Mouse (Mus musculus): ENCODE data around the gene Ms4a10. TPM values are rescaled to one million over a fixed set of nuclear protein-coding genes. Genes with fewer than 3 reads are reported as not detected.
A peak's percentile ranks its signal among the peaks of the same experiment; 100 is the strongest.

The Ms4a10 gene
- polyA plus RNA-seq, 1 experiment from 2014 or later, result not detected

DNA sequence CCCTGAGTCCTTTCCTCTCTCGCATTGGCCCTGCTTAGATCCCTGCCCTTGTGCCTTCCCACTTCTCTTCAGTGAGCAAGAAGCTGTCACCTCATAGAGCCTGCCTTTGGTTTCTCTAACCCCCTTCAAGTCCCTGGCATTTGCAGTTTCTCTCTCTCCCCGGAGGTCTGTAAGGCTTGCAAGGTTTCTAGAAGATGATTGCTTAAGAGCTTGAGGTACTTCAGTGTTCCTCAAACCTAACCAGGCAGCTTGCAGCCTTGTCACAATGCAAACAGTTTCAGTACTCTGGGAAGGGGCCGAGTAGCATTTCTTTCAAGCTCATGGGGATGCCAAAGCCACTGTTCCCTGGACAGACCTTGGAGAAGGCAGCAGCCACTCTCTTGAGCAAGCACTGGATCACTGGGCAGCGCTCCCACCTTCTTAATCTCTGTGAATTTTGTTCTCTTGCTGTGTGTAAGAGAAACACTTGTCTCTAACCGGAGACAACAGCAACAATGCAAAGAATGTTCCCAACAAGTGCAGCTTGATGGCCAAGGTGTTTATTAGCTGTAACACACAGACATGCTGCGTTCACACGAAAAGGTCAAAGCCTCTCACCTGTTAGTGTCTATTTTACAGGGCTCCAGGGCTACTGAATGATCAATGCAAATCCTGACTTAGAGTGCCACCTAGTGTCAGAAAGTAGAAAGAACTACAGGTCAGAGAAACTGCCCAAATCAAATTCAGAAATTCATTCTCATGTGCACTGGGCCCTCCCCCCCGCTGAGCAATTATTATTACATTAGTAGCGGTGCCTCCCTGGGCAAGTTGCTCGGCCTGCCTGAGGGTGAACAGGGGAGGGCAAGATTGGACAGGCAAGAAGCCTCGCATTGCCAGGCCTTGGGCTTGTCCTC lies 15.1 kb downstream of the Ms4a10 start:
- Histone ChIP-seq H3K36me3 (ENCODE audit: control insufficient read depth, insufficient read depth, low read length) (no peaks in the 10 kb centered on the region), H3K9me3 (ENCODE audit: control insufficient read depth, low read length) (no peaks in the 10 kb centered on the region), H3K4me1 (ENCODE audit: control insufficient read depth in 2 of 2, insufficient read depth in 2 of 2, low read length in 2 of 2) (peaks cover 0 to 2% of the 10 kb centered on the region in 2 experiments; a peak in 1 of 4 replicates), H3K27me3 (ENCODE audit: control insufficient read depth, insufficient read depth, low read length) (no peaks in the 10 kb centered on the region), H3K27ac (replicated peaks in 1 of 2; ENCODE audit: control insufficient read depth in 1 of 2, insufficient read depth in 1 of 2, low read depth in 2 of 2, low read length in 2 of 2) (no peak overlapping the region), H3K4me2 (ENCODE audit: low read length) (no peak overlapping the region), H3K9ac (ENCODE audit: low read length) (no peak overlapping the region), H3K4me3 (ENCODE audit: control insufficient read depth in 1 of 2, insufficient read depth in 1 of 2, low read depth in 1 of 2, low read length in 2 of 2) (no peak overlapping the region)
- WGBS, result 30% methylated on average over 11 of the region's 11 CpGs
- no peak for ATAC-seq (ENCODE audit: insufficient number of reproducible peaks, insufficient read depth, low FRiP score, low read depth)

DNA sequence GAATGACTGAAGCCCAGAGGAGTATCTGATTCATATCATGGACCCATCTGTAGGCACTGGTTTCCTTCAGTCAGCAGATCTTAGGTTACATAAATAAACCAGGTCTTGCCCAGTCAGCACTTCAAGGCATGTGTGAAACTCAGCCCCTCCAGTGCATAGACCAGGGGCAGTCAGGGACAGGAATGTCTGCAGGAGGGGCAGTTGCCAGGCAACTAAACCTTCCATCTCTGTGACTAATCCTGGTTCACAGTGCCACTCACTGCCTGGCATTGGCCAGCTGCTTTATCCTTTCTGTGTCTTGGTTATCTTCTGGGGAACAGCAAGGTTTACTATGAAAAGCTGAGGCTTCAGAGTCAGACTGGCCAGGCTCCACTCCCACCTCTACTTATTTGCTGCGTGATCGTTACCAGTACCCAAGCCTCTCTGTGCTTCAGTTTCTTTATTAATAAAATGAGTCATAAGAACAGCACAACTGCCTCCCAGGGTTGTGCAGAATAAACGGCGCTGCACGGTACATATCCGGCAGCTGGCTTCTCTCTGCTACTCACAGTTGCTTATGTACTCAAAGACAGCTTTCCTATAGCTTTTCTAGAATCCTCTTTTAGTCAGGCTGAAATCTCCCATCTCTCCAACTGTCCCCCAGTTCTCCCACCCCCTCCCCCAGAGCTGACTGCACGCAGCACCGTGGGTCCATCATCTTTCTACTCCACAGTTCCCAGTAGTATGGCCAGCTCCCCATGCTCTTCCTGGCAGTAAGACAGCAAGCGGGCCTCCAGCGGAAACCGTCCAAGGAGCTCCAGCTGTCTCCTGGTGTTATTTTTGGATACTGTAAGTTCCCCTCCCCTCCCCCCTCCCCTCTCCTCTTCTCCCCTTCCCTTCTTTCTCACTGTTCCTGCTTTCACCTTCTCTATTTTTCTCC lies 22.2 kb downstream of the Ms4a10 start:
- peaks cover 23 to 34% of the 10 kb centered on the region in 2 experiments for H3K4me1 ChIP-seq (ENCODE audit: control insufficient read depth in 2 of 2, insufficient read depth in 2 of 2, low read length in 2 of 2)
- H3K9me3 ChIP-seq (ENCODE audit: control insufficient read depth, low read length), result no peaks in the 10 kb centered on the region
- 20% methylated on average over 11 of the region's 11 CpGs for WGBS
- H3K27me3 ChIP-seq (ENCODE audit: control insufficient read depth, insufficient read depth, low read length), result no peaks in the 10 kb centered on the region
- H3K4me2 ChIP-seq (ENCODE audit: low read length), result peak overlapping the region; percentile 44
- H3K9ac ChIP-seq (ENCODE audit: low read length), result peak overlapping the region; percentile 38; the same call in 1 of the 2 replicates
- no peak overlapping the region for H3K4me3 ChIP-seq (ENCODE audit: control insufficient read depth in 1 of 2, insufficient read depth in 1 of 2, low read depth in 1 of 2, low read length in 2 of 2)
- H3K36me3 ChIP-seq (ENCODE audit: control insufficient read depth, insufficient read depth, low read length), result no peaks in the 10 kb centered on the region
- H3K27ac ChIP-seq (replicated peaks in 1 of 2; ENCODE audit: control insufficient read depth in 1 of 2, insufficient read depth in 1 of 2, low read depth in 2 of 2, low read length in 2 of 2), result peak overlapping the region; percentile 63 to 80
- ATAC-seq (ENCODE audit: insufficient number of reproducible peaks, insufficient read depth, low FRiP score, low read depth), result peak; percentile 71

DNA sequence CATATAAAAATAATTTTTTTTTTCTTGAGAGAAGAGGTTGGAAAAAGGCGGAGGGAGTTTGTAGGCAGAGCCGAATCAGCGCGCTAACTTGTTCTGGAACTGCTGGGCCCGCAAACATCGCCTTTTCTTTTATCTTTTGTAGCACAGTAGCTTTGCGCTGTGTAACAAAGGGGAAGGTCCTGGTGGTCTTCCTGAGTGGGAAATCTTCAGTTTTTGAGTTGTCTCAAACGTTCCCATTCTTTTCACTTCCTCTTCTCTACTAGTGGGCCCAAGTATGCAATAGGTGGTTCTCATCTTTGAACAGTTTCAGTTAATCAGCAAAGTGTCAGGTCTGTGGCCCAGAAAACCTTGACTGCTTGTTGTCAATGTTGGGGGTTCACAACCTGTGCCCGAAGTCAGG lies 24.9 kb downstream of the Ms4a10 start:
- WGBS, result 29% methylated on average over 9 of the region's 9 CpGs
- H3K36me3 ChIP-seq (ENCODE audit: control insufficient read depth, insufficient read depth, low read length), result peaks cover 17% of the 10 kb centered on the region
- peak overlapping the region; percentile 25 to 73 for H3K4me3 ChIP-seq (ENCODE audit: control insufficient read depth in 1 of 2, insufficient read depth in 1 of 2, low read depth in 1 of 2, low read length in 2 of 2)
- H3K9me3 ChIP-seq (ENCODE audit: control insufficient read depth, low read length), result no peaks in the 10 kb centered on the region
- H3K4me1 ChIP-seq (ENCODE audit: control insufficient read depth in 2 of 2, insufficient read depth in 2 of 2, low read length in 2 of 2), result peaks cover 23 to 40% of the 10 kb centered on the region in 2 experiments
- no peak for ATAC-seq (ENCODE audit: insufficient number of reproducible peaks, insufficient read depth, low FRiP score, low read depth)
- no peaks in the 10 kb centered on the region for H3K27me3 ChIP-seq (ENCODE audit: control insufficient read depth, insufficient read depth, low read length)
- peak overlapping the region; percentile 69 for H3K9ac ChIP-seq (ENCODE audit: low read length)
- H3K4me2 ChIP-seq (ENCODE audit: low read length), result peak overlapping the region; percentile 99
- H3K27ac ChIP-seq (replicated peaks in 1 of 2; ENCODE audit: control insufficient read depth in 1 of 2, insufficient read depth in 1 of 2, low read depth in 2 of 2, low read length in 2 of 2), result peak overlapping the region; percentile 10 to 39; a peak in 2 of 4 replicates

DNA sequence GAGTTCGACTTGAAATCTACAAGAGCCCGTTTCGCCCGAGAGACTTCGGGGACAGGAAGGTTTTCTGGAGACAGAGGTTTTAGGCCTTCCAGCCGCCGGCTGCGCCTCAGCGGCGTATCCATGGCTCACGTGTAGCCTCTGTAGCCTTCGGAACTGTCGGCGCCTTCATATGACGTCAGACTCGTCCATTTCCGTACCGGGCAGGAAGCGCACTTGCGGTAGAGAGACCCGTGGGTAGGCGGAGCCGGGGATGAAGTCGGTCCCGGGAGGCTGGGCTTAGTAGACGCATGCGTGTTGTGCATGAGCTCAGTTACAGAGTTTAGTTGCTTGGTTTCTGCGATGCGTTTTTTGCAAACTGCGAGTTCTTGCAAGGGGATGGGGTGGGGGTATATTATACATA lies 25.4 kb downstream of the Ms4a10 start, which contains the start of gene Ccdc86:
Gene Ccdc86, minus strand, starts transcription at position 155 of the 400 bp plus-strand sequence.
- Histone ChIP-seq H3K36me3 (ENCODE audit: control insufficient read depth, insufficient read depth, low read length) (peaks cover 21% of the 10 kb centered on the region), H3K27ac (replicated peaks in 1 of 2; ENCODE audit: control insufficient read depth in 1 of 2, insufficient read depth in 1 of 2, low read depth in 2 of 2, low read length in 2 of 2) (peak within 1 kb of the TSS; percentile 14 to 39; a peak in 2 of 4 replicates), H3K9me3 (ENCODE audit: control insufficient read depth, low read length) (no peaks in the 10 kb centered on the region), H3K9ac (ENCODE audit: low read length) (peak within 1 kb of the TSS; percentile 86), H3K4me2 (ENCODE audit: low read length) (peak within 1 kb of the TSS; percentile 99), H3K4me3 (ENCODE audit: control insufficient read depth in 1 of 2, insufficient read depth in 1 of 2, low read depth in 1 of 2, low read length in 2 of 2) (peak within 1 kb of the TSS; percentile 73 to 84), H3K27me3 (ENCODE audit: control insufficient read depth, insufficient read depth, low read length) (no peaks in the 10 kb centered on the region), H3K4me1 (ENCODE audit: control insufficient read depth in 2 of 2, insufficient read depth in 2 of 2, low read length in 2 of 2) (peaks cover 23 to 40% of the 10 kb centered on the region in 2 experiments)
- under 1% methylated on average over 30 of the region's 30 CpGs for WGBS
- peak; percentile 93 for ATAC-seq (ENCODE audit: insufficient number of reproducible peaks, insufficient read depth, low FRiP score, low read depth)

DNA sequence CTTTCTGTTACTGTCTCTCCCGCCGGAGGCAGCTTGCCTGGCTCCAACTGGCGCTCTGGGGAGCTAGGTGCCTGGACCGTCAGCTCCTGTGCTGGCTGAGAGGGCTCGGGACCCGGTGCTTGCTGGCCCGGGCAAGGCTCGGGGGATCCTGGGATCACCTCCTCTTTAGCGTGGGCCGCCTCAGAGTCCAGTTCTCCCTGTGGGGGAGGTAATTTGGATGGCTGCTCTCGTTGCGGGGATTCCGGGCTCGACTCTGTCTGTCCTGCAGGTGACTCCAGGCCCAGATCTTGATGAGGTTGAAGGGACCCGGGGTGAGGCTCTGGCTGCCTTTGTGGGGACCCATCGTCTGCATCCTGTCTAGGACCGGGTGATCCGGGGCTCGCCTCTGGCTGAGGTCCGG lies 26.1 kb downstream of the Ms4a10 start:
- Histone ChIP-seq H3K4me1 (ENCODE audit: control insufficient read depth in 2 of 2, insufficient read depth in 2 of 2, low read length in 2 of 2) (peaks cover 23 to 40% of the 10 kb centered on the region in 2 experiments), H3K9me3 (ENCODE audit: control insufficient read depth, low read length) (no peaks in the 10 kb centered on the region)
- ATAC-seq (ENCODE audit: insufficient number of reproducible peaks, insufficient read depth, low FRiP score, low read depth), result no peak

DNA sequence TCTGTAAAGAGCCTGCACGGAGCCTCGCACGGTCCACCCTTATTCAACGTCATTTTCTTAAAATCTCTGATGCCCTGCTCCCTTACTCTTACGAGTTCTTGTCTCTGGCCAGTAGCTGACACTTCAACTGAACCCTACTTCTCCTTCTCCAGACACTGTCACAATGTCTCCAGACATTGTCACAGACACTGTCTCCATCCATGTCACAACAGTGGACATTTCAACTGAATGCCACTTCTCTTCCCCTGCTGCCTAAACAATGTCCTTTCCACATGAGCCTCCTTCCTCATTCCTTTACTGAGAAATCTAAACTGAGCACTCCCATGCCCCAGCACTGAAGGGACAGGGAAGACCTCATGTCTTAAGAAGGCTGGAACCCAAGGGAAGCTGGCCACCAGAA lies 27.3 kb downstream of the Ms4a10 start:
- peak overlapping the region in 1 of 2 experiments; percentile 73; a peak in 2 of 4 replicates for H3K4me3 ChIP-seq (ENCODE audit: control insufficient read depth in 1 of 2, insufficient read depth in 1 of 2, low read depth in 1 of 2, low read length in 2 of 2)
- WGBS, result 85% methylated on average over 5 of the region's 5 CpGs
- H3K9me3 ChIP-seq (ENCODE audit: control insufficient read depth, low read length), result no peaks in the 10 kb centered on the region
- H3K9ac ChIP-seq (ENCODE audit: low read length), result peak overlapping the region; percentile 86
- no peak for ATAC-seq (ENCODE audit: insufficient number of reproducible peaks, insufficient read depth, low FRiP score, low read depth)
- H3K36me3 ChIP-seq (ENCODE audit: control insufficient read depth, insufficient read depth, low read length), result peaks cover 40% of the 10 kb centered on the region
- no peaks in the 10 kb centered on the region for H3K27me3 ChIP-seq (ENCODE audit: control insufficient read depth, insufficient read depth, low read length)
- H3K4me1 ChIP-seq (ENCODE audit: control insufficient read depth in 2 of 2, insufficient read depth in 2 of 2, low read length in 2 of 2), result peaks cover 14 to 31% of the 10 kb centered on the region in 2 experiments
- no peak overlapping the region for H3K27ac ChIP-seq (replicated peaks in 1 of 2; ENCODE audit: control insufficient read depth in 1 of 2, insufficient read depth in 1 of 2, low read depth in 2 of 2, low read length in 2 of 2)
- H3K4me2 ChIP-seq (ENCODE audit: low read length), result peak overlapping the region; percentile 99

More for the DNA sequence above, 26.1 kb downstream of the Ms4a10 start:
- 0% methylated on average over 20 of the region's 20 CpGs for WGBS
- H3K9ac ChIP-seq (ENCODE audit: low read length), result peak overlapping the region; percentile 86
- H3K27ac ChIP-seq (replicated peaks in 1 of 2; ENCODE audit: control insufficient read depth in 1 of 2, insufficient read depth in 1 of 2, low read depth in 2 of 2, low read length in 2 of 2), result no peak overlapping the region
- H3K27me3 ChIP-seq (ENCODE audit: control insufficient read depth, insufficient read depth, low read length), result no peaks in the 10 kb centered on the region
- H3K36me3 ChIP-seq (ENCODE audit: control insufficient read depth, insufficient read depth, low read length), result peaks cover 28% of the 10 kb centered on the region
- H3K4me2 ChIP-seq (ENCODE audit: low read length), result peak overlapping the region; percentile 99
- H3K4me3 ChIP-seq (ENCODE audit: control insufficient read depth in 1 of 2, insufficient read depth in 1 of 2, low read depth in 1 of 2, low read length in 2 of 2), result peak overlapping the region; percentile 73 to 84

DNA sequence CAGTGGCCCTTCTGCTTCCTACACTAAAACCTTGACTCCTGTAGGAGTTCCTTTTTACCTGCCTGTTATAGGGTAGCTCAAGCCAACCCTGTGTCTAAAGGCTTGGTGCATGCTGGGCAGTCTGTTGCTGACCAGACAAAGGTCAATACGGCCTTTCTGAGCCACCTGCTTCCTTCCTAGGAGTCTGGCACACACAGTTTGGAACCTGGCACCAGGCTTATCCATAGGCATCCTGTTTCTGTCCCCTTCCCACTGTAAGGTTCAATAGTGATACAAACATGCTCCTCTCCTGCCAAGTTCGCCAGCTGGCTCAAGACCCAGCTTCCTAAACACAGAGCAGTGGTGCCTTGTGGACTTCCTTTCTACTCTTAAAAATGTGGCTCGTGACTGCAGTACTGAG lies 28.0 kb downstream of the Ms4a10 start:
- H3K4me2 ChIP-seq (ENCODE audit: low read length), result peak overlapping the region; percentile 99; the same call in 1 of the 2 replicates
- no peak overlapping the region for H3K4me3 ChIP-seq (ENCODE audit: control insufficient read depth in 1 of 2, insufficient read depth in 1 of 2, low read depth in 1 of 2, low read length in 2 of 2)
- 0 out of 2 replicates have a peak, but pooled peaks cover under 1% of the 10 kb centered on the region for H3K27me3 ChIP-seq (ENCODE audit: control insufficient read depth, insufficient read depth, low read length)
- H3K27ac ChIP-seq (replicated peaks in 1 of 2; ENCODE audit: control insufficient read depth in 1 of 2, insufficient read depth in 1 of 2, low read depth in 2 of 2, low read length in 2 of 2), result no peak overlapping the region
- WGBS, result 71% methylated on average over 3 of the region's 3 CpGs
- H3K4me1 ChIP-seq (ENCODE audit: control insufficient read depth in 2 of 2, insufficient read depth in 2 of 2, low read length in 2 of 2), result peaks cover 7 to 24% of the 10 kb centered on the region in 2 experiments
- H3K9me3 ChIP-seq (ENCODE audit: control insufficient read depth, low read length), result no peaks in the 10 kb centered on the region
- ATAC-seq (ENCODE audit: insufficient number of reproducible peaks, insufficient read depth, low FRiP score, low read depth), result no peak
- H3K36me3 ChIP-seq (ENCODE audit: control insufficient read depth, insufficient read depth, low read length), result peaks cover 47% of the 10 kb centered on the region
- 0 out of 2 replicates have a peak overlapping the region, but pooled peaks have one; percentile 86 for H3K9ac ChIP-seq (ENCODE audit: low read length)

Measured in heart, embryonic 14.5 days (tissue).